Mouse (Mus musculus) adrenal gland, adult 8-10 months (tissue): ENCODE results near the gene Tgif1. TPM values are rescaled to one million over a fixed set of nuclear protein-coding genes. Genes with fewer than 3 reads are reported as not detected.

ENCODE experiments used
- DNase-seq: peaks from one replicate; pipeline ENCODE4 v3.0.0; 2022
- microRNA-seq, 2 experiments: library from miRNA; unstranded; fragments of <30 nt; microRNA quantifications; one replicate each; pipeline ENCODE4 v1.2.0; 2022
- total RNA-seq, 4 experiments: library from RNA; stranded (reverse); gene quantifications; 2 replicates each; pipeline ENCODE4 v1.2.4; 2022

Tgif1 gene
- total RNA-seq, 4 experiments from 2014 or later, result 45.8 to 61.5 (median 60.5) TPM

- DNase-seq, result no peak
Observed at GRCm38 (mm10) chr17:70802022-70802421, 51.3 kb downstream of the Tgif1 start.

DNA sequence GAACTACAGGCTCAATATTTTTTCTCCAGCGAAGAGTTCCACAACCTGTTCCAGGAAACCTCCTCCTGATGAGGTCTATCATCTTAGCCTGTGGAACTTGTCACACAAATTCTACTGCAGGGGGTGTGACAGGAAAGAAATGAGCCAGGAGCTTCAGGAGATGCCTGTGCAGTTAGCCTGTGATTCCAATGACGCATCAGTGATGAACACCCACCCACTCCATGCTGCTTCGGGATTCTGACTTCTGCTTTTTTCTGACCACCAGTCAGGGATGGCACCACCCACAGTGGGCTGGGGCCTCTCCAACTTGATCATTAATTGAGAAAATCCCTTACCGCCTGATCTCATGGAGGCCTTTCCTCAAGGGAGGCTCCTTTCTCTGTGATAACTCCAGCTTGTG lies 54.1 kb downstream of the Tgif1 start:
- DNase-seq, result no peak

DNA sequence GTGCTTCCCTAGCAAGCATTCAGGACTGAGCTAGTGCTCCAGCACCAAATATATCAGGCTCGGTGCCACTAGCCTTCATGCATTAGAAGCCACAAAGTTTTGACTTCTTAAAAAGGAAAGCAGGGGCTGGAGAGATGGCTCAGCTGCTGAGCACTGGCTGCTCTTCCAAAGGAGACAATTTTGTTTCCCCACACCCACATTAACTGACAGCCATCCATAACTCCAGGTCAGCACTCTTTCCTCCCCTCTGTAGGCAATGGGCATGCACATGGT lies 55.6 kb downstream of the Tgif1 start:
- DNase-seq, result no peak

- DNase-seq, result no peak
Observed at GRCm38 (mm10) chr17:70796940-70797772, 56.2 kb downstream of the Tgif1 start.

DNA sequence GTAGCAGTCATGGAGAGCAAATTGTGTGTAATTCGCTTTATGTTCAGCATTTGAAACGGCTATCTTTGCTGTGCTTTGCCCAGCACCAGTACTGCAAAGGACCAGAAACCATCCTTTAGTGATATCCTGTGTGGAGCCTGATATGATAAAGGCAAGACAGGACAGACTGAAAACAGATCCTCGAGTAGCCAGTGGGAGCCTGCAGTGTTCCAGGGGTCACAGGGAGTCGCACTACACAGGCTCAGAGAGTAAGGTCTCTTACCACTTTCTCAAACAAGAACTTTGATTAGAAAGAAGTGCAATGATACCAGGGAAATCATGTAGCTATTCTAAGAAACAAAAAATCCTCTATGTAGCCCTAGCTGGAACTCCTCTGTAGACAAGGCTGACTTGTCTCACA lies 58.1 kb downstream of the Tgif1 start:
- DNase-seq, result no peak

GRCm38 (mm10) chr17:70794722-70795121 lies 58.6 kb downstream of the Tgif1 start:
- DNase-seq, result no peak

DNA sequence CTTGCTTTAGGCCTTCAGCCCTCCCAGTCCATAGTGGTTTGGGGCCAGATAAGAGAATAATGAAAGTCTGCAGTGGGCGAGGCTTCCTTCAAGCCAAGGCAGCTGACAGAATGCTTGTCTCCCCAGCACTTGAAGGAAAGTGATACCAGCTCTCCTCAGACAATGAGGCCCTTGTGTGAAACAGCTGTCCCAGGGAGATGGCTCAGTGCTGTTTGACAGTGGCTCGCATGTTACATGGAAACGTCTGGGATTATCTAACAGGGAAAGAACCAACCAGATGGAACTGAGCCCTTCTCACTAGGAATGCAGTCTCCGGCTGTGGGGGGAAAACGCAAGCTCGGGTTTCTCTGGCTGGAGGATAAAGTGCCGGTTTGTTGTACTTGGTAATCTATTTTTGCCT lies 59.1 kb downstream of the Tgif1 start:
- DNase-seq, result no peak

Small RNAs within 50 kb of the gene (microRNA-seq; reads per million reads assigned to microRNA genes)
- gene Mir1195, result 0 reads per million in 2 experiments

Other genes with a start within 250 kb of the Tgif1 start
- gene Myom1, start 149.1 kb upstream of the Tgif1 start, total RNA-seq, result 1 to 10 TPM; 1.4 to 2.4 (median 2.0) TPM
- 100 to 1,000 TPM; 265 to 302 (median 283) TPM for gene Myl12a, start 149.3 kb upstream of the Tgif1 start, total RNA-seq